Mouse (Mus musculus): Measurements from ENCODE around the gene Rrp12. TPM values are rescaled to one million over a fixed set of nuclear protein-coding genes. Genes with fewer than 3 reads are reported as not detected.

Gene Rrp12
- total and polyA plus RNA-seq, 3 experiments = 6.6 to 17.4 (median 13.7) TPM

DNA sequence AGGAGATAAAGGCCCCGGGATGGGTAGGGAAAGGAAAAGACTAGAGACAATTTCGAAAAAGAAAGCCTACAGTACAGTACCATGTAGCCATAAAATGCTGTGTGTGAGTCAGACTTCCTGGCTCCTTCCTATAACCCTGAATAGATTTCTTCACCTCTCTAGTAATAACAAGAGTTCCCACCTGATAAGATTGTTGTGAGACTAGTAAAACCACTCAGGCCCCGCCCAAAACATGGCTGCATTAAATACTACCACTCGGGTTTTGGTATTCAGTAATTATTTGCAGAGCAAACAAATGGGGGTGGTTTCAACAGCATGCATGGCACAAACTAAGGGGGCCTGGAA lies 58.1 kb downstream of the Rrp12 start:
- WGBS = 11% methylated on average over 4 of the region's 4 CpGs
- H3K4me1 ChIP-seq (ENCODE audit: control insufficient read depth, insufficient read depth, low read length) = no peaks in the 10 kb centered on the region; the same call in none of the 2 replicates
- no peak overlapping the region for H3K9ac ChIP-seq (ENCODE audit: low read depth, low read length)
- no peaks in the 10 kb centered on the region for H3K79me2 ChIP-seq (replicated peaks; ENCODE audit: control insufficient read depth, insufficient read depth, low read length)
- intact Hi-C loops (cut with DNase I) = no loop called here
- TF ChIP-seq CTCF (IDR thresholded peaks at IDR 0.05) = no peak
- no peak for TF ChIP-seq EP300 (IDR thresholded peaks at IDR 0.05; ENCODE audit: insufficient read depth, low read depth, low read length)
- no peak for TF ChIP-seq POLR2A (IDR thresholded peaks at IDR 0.05; ENCODE audit: insufficient read depth, low read depth, low read length)
- no peak overlapping the region for H3K27ac ChIP-seq
- H3K36me3 ChIP-seq (ENCODE audit: control insufficient read depth, insufficient read depth, low read length) = no peaks in the 10 kb centered on the region
- H3K4me3 ChIP-seq = no peak overlapping the region
- DNase-seq = no peak
- no peaks in the 10 kb centered on the region for H3K27me3 ChIP-seq (ENCODE audit: control insufficient read depth, insufficient read depth, low read length)

- Histone ChIP-seq H3K27me3 (ENCODE audit: control insufficient read depth, insufficient read depth, low read length) (no peaks in the 10 kb centered on the region), H3K4me1 (ENCODE audit: control insufficient read depth, insufficient read depth, low read length) (no peaks in the 10 kb centered on the region; the same call in none of the 2 replicates), H3K27ac (no peak overlapping the region), H3K79me2 (replicated peaks; ENCODE audit: control insufficient read depth, insufficient read depth, low read length) (no peaks in the 10 kb centered on the region), H3K4me3 (no peak overlapping the region), H3K36me3 (ENCODE audit: control insufficient read depth, insufficient read depth, low read length) (no peaks in the 10 kb centered on the region), H3K9ac (ENCODE audit: low read depth, low read length) (no peak overlapping the region)
- DNase-seq = no peak
- WGBS = 28% methylated on average over 9 of the region's 9 CpGs
- intact Hi-C loops (cut with DNase I) = no loop called here
- TF ChIP-seq CTCF (IDR thresholded peaks at IDR 0.05) (no peak), POLR2A (IDR thresholded peaks at IDR 0.05; ENCODE audit: insufficient read depth, low read depth, low read length) (no peak), EP300 (IDR thresholded peaks at IDR 0.05; ENCODE audit: insufficient read depth, low read depth, low read length) (no peak)
Measured at GRCm38 (mm10) chr19:41837194-41837916, 58.6 kb downstream of the Rrp12 start.

GRCm38 (mm10) chr19:41836719-41837118 lies 59.3 kb downstream of the Rrp12 start:
- H3K4me3 ChIP-seq = no peak overlapping the region
- no peak overlapping the region for H3K27ac ChIP-seq
- H3K4me1 ChIP-seq (ENCODE audit: control insufficient read depth, insufficient read depth, low read length) = peaks cover 2% of the 10 kb centered on the region
- WGBS = 61% methylated on average over 3 of the region's 3 CpGs
- no peaks in the 10 kb centered on the region for H3K36me3 ChIP-seq (ENCODE audit: control insufficient read depth, insufficient read depth, low read length)
- no peak overlapping the region for H3K9ac ChIP-seq (ENCODE audit: low read depth, low read length)
- no peaks in the 10 kb centered on the region for H3K79me2 ChIP-seq (replicated peaks; ENCODE audit: control insufficient read depth, insufficient read depth, low read length)
- TF ChIP-seq CTCF (IDR thresholded peaks at IDR 0.05) (no peak), EP300 (IDR thresholded peaks at IDR 0.05; ENCODE audit: insufficient read depth, low read depth, low read length) (no peak), POLR2A (IDR thresholded peaks at IDR 0.05; ENCODE audit: insufficient read depth, low read depth, low read length) (no peak)
- intact Hi-C loops (cut with DNase I) = no loop called here
- no peak for DNase-seq
- no peaks in the 10 kb centered on the region for H3K27me3 ChIP-seq (ENCODE audit: control insufficient read depth, insufficient read depth, low read length)

GRCm38 (mm10) chr19:41835816-41836215 lies 60.2 kb downstream of the Rrp12 start:
- Histone ChIP-seq H3K36me3 (ENCODE audit: control insufficient read depth, insufficient read depth, low read length) (no peaks in the 10 kb centered on the region), H3K27me3 (ENCODE audit: control insufficient read depth, insufficient read depth, low read length) (no peaks in the 10 kb centered on the region), H3K9ac (ENCODE audit: low read depth, low read length) (no peak overlapping the region), H3K4me1 (ENCODE audit: control insufficient read depth, insufficient read depth, low read length) (peaks cover 6% of the 10 kb centered on the region), H3K4me3 (no peak overlapping the region), H3K79me2 (replicated peaks; ENCODE audit: control insufficient read depth, insufficient read depth, low read length) (no peaks in the 10 kb centered on the region), H3K27ac (no peak overlapping the region)
- 9% methylated on average over 6 of the region's 6 CpGs for WGBS
- intact Hi-C loops (cut with DNase I) = no loop called here
- DNase-seq = peak in 1 of 2 experiments; percentile 34
- TF ChIP-seq EP300 (IDR thresholded peaks at IDR 0.05; ENCODE audit: insufficient read depth, low read depth, low read length) = no peak

DNA sequence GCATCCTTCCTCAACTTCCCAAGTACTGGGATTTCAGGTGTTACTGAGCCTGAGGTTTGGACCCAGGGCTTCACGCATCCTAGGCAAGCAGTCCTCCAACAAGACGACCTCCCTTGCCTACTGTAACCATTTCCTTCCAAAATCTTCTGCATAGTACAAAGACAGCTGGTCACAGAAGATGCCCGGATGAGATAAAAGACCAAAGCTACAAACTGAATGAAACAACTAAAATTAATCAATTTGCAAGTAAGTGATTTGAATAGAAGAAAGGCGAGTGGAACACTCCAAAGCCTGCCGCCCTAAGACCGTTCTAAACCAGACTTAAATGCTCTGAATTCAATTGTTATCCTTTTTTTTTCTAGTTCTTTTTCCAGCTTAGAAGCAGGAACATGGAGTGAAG lies 60.6 kb downstream of the Rrp12 start:
- Histone ChIP-seq H3K27me3 (ENCODE audit: control insufficient read depth, insufficient read depth, low read length) (no peaks in the 10 kb centered on the region), H3K27ac (no peak overlapping the region), H3K79me2 (replicated peaks; ENCODE audit: control insufficient read depth, insufficient read depth, low read length) (no peaks in the 10 kb centered on the region), H3K9ac (ENCODE audit: low read depth, low read length) (no peak overlapping the region), H3K4me3 (no peak overlapping the region), H3K4me1 (ENCODE audit: control insufficient read depth, insufficient read depth, low read length) (peaks cover 6% of the 10 kb centered on the region), H3K36me3 (ENCODE audit: control insufficient read depth, insufficient read depth, low read length) (no peaks in the 10 kb centered on the region)
- intact Hi-C loops (cut with DNase I) = no loop called here
- WGBS = 59% methylated on average over 6 of the region's 6 CpGs
- no peak for TF ChIP-seq CTCF (IDR thresholded peaks at IDR 0.05)
- no peak for TF ChIP-seq EP300 (IDR thresholded peaks at IDR 0.05; ENCODE audit: insufficient read depth, low read depth, low read length)
- TF ChIP-seq POLR2A (IDR thresholded peaks at IDR 0.05; ENCODE audit: insufficient read depth, low read depth, low read length) = no peak
- no peak for DNase-seq

- no peak for TF ChIP-seq CTCF (IDR thresholded peaks at IDR 0.05)
- TF ChIP-seq EP300 (IDR thresholded peaks at IDR 0.05; ENCODE audit: insufficient read depth, low read depth, low read length) = no peak
- no peak for TF ChIP-seq POLR2A (IDR thresholded peaks at IDR 0.05; ENCODE audit: insufficient read depth, low read depth, low read length)
- Histone ChIP-seq H3K79me2 (replicated peaks; ENCODE audit: control insufficient read depth, insufficient read depth, low read length) (no peaks in the 10 kb centered on the region), H3K36me3 (ENCODE audit: control insufficient read depth, insufficient read depth, low read length) (no peaks in the 10 kb centered on the region), H3K27me3 (ENCODE audit: control insufficient read depth, insufficient read depth, low read length) (no peaks in the 10 kb centered on the region), H3K4me3 (no peak overlapping the region), H3K27ac (no peak overlapping the region), H3K9ac (ENCODE audit: low read depth, low read length) (no peak overlapping the region), H3K4me1 (ENCODE audit: control insufficient read depth, insufficient read depth, low read length) (peaks cover 8% of the 10 kb centered on the region)
- no peak for DNase-seq
- intact Hi-C loops (cut with DNase I) = no loop called here
- 86% methylated on average over 13 of the region's 13 CpGs for WGBS
Measured at GRCm38 (mm10) chr19:41832501-41833201, 63.3 kb downstream of the Rrp12 start.
